Mouse (Mus musculus): ENCODE data around the gene Tmem164. TPM values are rescaled to one million over a fixed set of nuclear protein-coding genes. Genes with fewer than 3 reads are reported as not detected.

Tmem164 gene
- polyA plus RNA-seq, 1 experiment from 2014 or later = 14.3 TPM

GRCm38 (mm10) chrX:142825309-142825708 is 144.1 kb downstream of the Tmem164 start:
- TF ChIP-seq CTCF (IDR thresholded peaks at IDR 0.05; ENCODE audit: low read depth) = no peak
- Histone ChIP-seq H3K9ac (ENCODE audit: low read depth, low read length) (no peak overlapping the region), H3K4me1 (replicated peaks; ENCODE audit: control insufficient read depth, insufficient read depth, low read length) (no peaks in the 10 kb centered on the region), H3K27ac (ENCODE audit: low read depth, low read length) (no peak overlapping the region), H3K4me3 (ENCODE audit: low read depth, low read length) (no peak overlapping the region), H3K4me2 (replicated peaks; ENCODE audit: low read depth) (no peak overlapping the region), H3K9me3 (ENCODE audit: control insufficient read depth) (no peaks in the 10 kb centered on the region), H3K36me3 (ENCODE audit: control insufficient read depth, insufficient read depth) (no peaks in the 10 kb centered on the region), H3K27me3 (replicated peaks; ENCODE audit: control insufficient read depth, insufficient read depth, low read length) (no peaks in the 10 kb centered on the region)
- 76% methylated on average over 1 of the region's 1 CpGs for WGBS
- ATAC-seq = no peak

GRCm38 (mm10) chrX:142827644-142828043 is 146.4 kb downstream of the Tmem164 start:
- peak; percentile 45 for TF ChIP-seq CTCF (IDR thresholded peaks at IDR 0.05; ENCODE audit: low read depth)
- no peak for ATAC-seq
- no peak overlapping the region for H3K27ac ChIP-seq (ENCODE audit: low read depth, low read length)
- H3K4me3 ChIP-seq (ENCODE audit: low read depth, low read length) = no peak overlapping the region
- H3K36me3 ChIP-seq (ENCODE audit: control insufficient read depth, insufficient read depth) = no peaks in the 10 kb centered on the region
- no peaks in the 10 kb centered on the region for H3K27me3 ChIP-seq (replicated peaks; ENCODE audit: control insufficient read depth, insufficient read depth, low read length)
- no peaks in the 10 kb centered on the region for H3K4me1 ChIP-seq (replicated peaks; ENCODE audit: control insufficient read depth, insufficient read depth, low read length)
- no peaks in the 10 kb centered on the region for H3K9me3 ChIP-seq (ENCODE audit: control insufficient read depth)
- WGBS = 48% methylated on average over 1 of the region's 1 CpGs
- no peak overlapping the region for H3K9ac ChIP-seq (ENCODE audit: low read depth, low read length)
- no peak overlapping the region for H3K4me2 ChIP-seq (replicated peaks; ENCODE audit: low read depth)

GRCm38 (mm10) chrX:142828184-142828908 is 147.1 kb downstream of the Tmem164 start:
- no peak overlapping the region for H3K4me2 ChIP-seq (replicated peaks; ENCODE audit: low read depth)
- H3K9ac ChIP-seq (ENCODE audit: low read depth, low read length) = no peak overlapping the region
- no peaks in the 10 kb centered on the region for H3K36me3 ChIP-seq (ENCODE audit: control insufficient read depth, insufficient read depth)
- no peaks in the 10 kb centered on the region for H3K4me1 ChIP-seq (replicated peaks; ENCODE audit: control insufficient read depth, insufficient read depth, low read length)
- no peaks in the 10 kb centered on the region for H3K27me3 ChIP-seq (replicated peaks; ENCODE audit: control insufficient read depth, insufficient read depth, low read length)
- no peaks in the 10 kb centered on the region for H3K9me3 ChIP-seq (ENCODE audit: control insufficient read depth)
- no peak for TF ChIP-seq CTCF (IDR thresholded peaks at IDR 0.05; ENCODE audit: low read depth)
- no peak for ATAC-seq
- no peak overlapping the region for H3K27ac ChIP-seq (ENCODE audit: low read depth, low read length)
- no peak overlapping the region for H3K4me3 ChIP-seq (ENCODE audit: low read depth, low read length)
- 61% methylated on average over 13 of the region's 13 CpGs for WGBS

GRCm38 (mm10) chrX:142829267-142829666 is 148.1 kb downstream of the Tmem164 start:
- WGBS = 85% methylated on average over 2 of the region's 2 CpGs
- TF ChIP-seq CTCF (IDR thresholded peaks at IDR 0.05; ENCODE audit: low read depth) = no peak

GRCm38 (mm10) chrX:142829866-142830470 is 148.8 kb downstream of the Tmem164 start:
- WGBS = 82% methylated on average over 12 of the region's 12 CpGs
- ATAC-seq = no peak
- H3K4me3 ChIP-seq (ENCODE audit: low read depth, low read length) = no peak overlapping the region
- H3K27ac ChIP-seq (ENCODE audit: low read depth, low read length) = no peak overlapping the region
- no peak overlapping the region for H3K9ac ChIP-seq (ENCODE audit: low read depth, low read length)
- H3K9me3 ChIP-seq (ENCODE audit: control insufficient read depth) = no peaks in the 10 kb centered on the region
- no peak overlapping the region for H3K4me2 ChIP-seq (replicated peaks; ENCODE audit: low read depth)
- TF ChIP-seq CTCF (IDR thresholded peaks at IDR 0.05; ENCODE audit: low read depth) = no peak
- H3K36me3 ChIP-seq (ENCODE audit: control insufficient read depth, insufficient read depth) = no peaks in the 10 kb centered on the region
- no peaks in the 10 kb centered on the region for H3K27me3 ChIP-seq (replicated peaks; ENCODE audit: control insufficient read depth, insufficient read depth, low read length)
- H3K4me1 ChIP-seq (replicated peaks; ENCODE audit: control insufficient read depth, insufficient read depth, low read length) = no peaks in the 10 kb centered on the region

More at GRCm38 (mm10) chrX:142829267-142829666, 148.1 kb downstream of the Tmem164 start:
- Histone ChIP-seq H3K4me2 (replicated peaks; ENCODE audit: low read depth) (no peak overlapping the region), H3K27ac (ENCODE audit: low read depth, low read length) (no peak overlapping the region), H3K9ac (ENCODE audit: low read depth, low read length) (no peak overlapping the region), H3K9me3 (ENCODE audit: control insufficient read depth) (no peaks in the 10 kb centered on the region), H3K27me3 (replicated peaks; ENCODE audit: control insufficient read depth, insufficient read depth, low read length) (no peaks in the 10 kb centered on the region), H3K4me3 (ENCODE audit: low read depth, low read length) (no peak overlapping the region), H3K4me1 (replicated peaks; ENCODE audit: control insufficient read depth, insufficient read depth, low read length) (no peaks in the 10 kb centered on the region), H3K36me3 (ENCODE audit: control insufficient read depth, insufficient read depth) (no peaks in the 10 kb centered on the region)
- ATAC-seq = no peak

- H3K9me3 ChIP-seq (ENCODE audit: control insufficient read depth) = no peaks in the 10 kb centered on the region
- TF ChIP-seq CTCF (IDR thresholded peaks at IDR 0.05; ENCODE audit: low read depth) = no peak
- H3K27me3 ChIP-seq (replicated peaks; ENCODE audit: control insufficient read depth, insufficient read depth, low read length) = no peaks in the 10 kb centered on the region
- no peak overlapping the region for H3K4me2 ChIP-seq (replicated peaks; ENCODE audit: low read depth)
- no peaks in the 10 kb centered on the region for H3K36me3 ChIP-seq (ENCODE audit: control insufficient read depth, insufficient read depth)
- H3K4me3 ChIP-seq (ENCODE audit: low read depth, low read length) = no peak overlapping the region
- no peak for ATAC-seq
- no peak overlapping the region for H3K27ac ChIP-seq (ENCODE audit: low read depth, low read length)
- 88% methylated on average over 6 of the region's 6 CpGs for WGBS
- no peak overlapping the region for H3K9ac ChIP-seq (ENCODE audit: low read depth, low read length)
- H3K4me1 ChIP-seq (replicated peaks; ENCODE audit: control insufficient read depth, insufficient read depth, low read length) = no peaks in the 10 kb centered on the region
Measured at GRCm38 (mm10) chrX:142830572-142830971, 149.4 kb downstream of the Tmem164 start.

All from intestine, postnatal 0 days (tissue).